Comparison of ENCODE assay signal across 9 mouse cellular contexts in genomic region chr17:44530000-44530399, GRCm38 (mm10).
DNase-seq lines count a peak whose midpoint lies in the region; ATAC-seq lines count a peak whose summit lies in the region.
"Had no signal": no experiment of that assay in that cellular context is flagged by ENCODE, and none has a peak within 500 bp of the region (broad histone marks: within the 10 kb centered on the region; RNA-seq: fewer than 3 reads in every experiment).

No protein-coding gene starts in this region.

- no peak overlapping the region for H3K27ac ChIP-seq in kidney, embryonic 14.5 days (ENCODE audit: low read depth, low read length)
- H3K27ac ChIP-seq: heart, embryonic 15.5 days had no signal

- no peaks in the 10 kb centered on the region for H3K9me3 ChIP-seq in kidney, embryonic 14.5 days (ENCODE audit: control insufficient read depth, low read length)
- H3K9me3 ChIP-seq: heart, embryonic 15.5 days had no signal

- WGBS in kidney, embryonic 14.5 days, result 82% methylated on average over 6 of the region's 6 CpGs

- H3K4me1 ChIP-seq in kidney, embryonic 14.5 days (ENCODE audit: control insufficient read depth, insufficient read depth, low read length), result no peaks in the 10 kb centered on the region
- H3K4me1 ChIP-seq: heart, embryonic 15.5 days had no signal

- no peak for ATAC-seq in kidney, embryonic 14.5 days (ENCODE audit: low FRiP score, low TSS enrichment)
- no peak for ATAC-seq in inflammation-experienced regulatory T-cells, adult 6 months

- no peak overlapping the region for H3K4me3 ChIP-seq in kidney, embryonic 14.5 days (ENCODE audit: low read length)
- H3K4me3 ChIP-seq: heart, embryonic 15.5 days had no signal

- H3K27me3 ChIP-seq in kidney, embryonic 14.5 days (ENCODE audit: control insufficient read depth, insufficient read depth, low read length), result no peaks in the 10 kb centered on the region
- H3K27me3 ChIP-seq: heart, embryonic 15.5 days had no signal

- H3K36me3 ChIP-seq in kidney, embryonic 14.5 days (ENCODE audit: control insufficient read depth, insufficient read depth, low read length), result no peaks in the 10 kb centered on the region
- H3K36me3 ChIP-seq: heart, embryonic 15.5 days had no signal

- H3K9ac ChIP-seq in kidney, embryonic 14.5 days (ENCODE audit: low read depth, low read length), result no peak overlapping the region
- H3K9ac ChIP-seq: heart, embryonic 15.5 days had no signal

- DNase-seq in kidney, adult 18-20 months, result peak; percentile 20
- DNase-seq in CD8-positive naive resting alpha-beta T cell, adult 2 months (ENCODE audit: low read depth in 2 of 2, low spot score in 2 of 2), result peak; percentile 19 to 50
- peak; percentile 44 for DNase-seq in adrenal gland, postnatal 14 days
- DNase-seq in lung, postnatal 25 days (ENCODE audit: low spot score), result peak; percentile 15
- DNase-seq in right cerebral cortex, postnatal 36 days (ENCODE audit: low spot score in 2 of 2), result no peak
- DNase-seq in embryo, embryonic 10.5 days (ENCODE audit: low spot score), result no peak

- no peak overlapping the region for H3K4me2 ChIP-seq in kidney, embryonic 14.5 days (replicated peaks; ENCODE audit: low read depth, low read length)
- H3K4me2 ChIP-seq: heart, embryonic 15.5 days had no signal

Comparison
In these comparisons a context has a peak if more than half of its experiments do, and no peak if none do; other contexts are left out.
1. DNase-seq: peak in kidney, adult 18-20 months (single experiment), CD8-positive naive resting alpha-beta T cell, adult 2 months (2 of 2), adrenal gland, postnatal 14 days (single experiment) and lung, postnatal 25 days (single experiment); none in right cerebral cortex, postnatal 36 days (0 of 2) and embryo, embryonic 10.5 days (single experiment).